Mouse (Mus musculus): Measurements from ENCODE around the gene Focad.
"Not testable (repeated sequence)": the region's sequence is repeated elsewhere in the genome, so short reads cannot be mapped to it uniquely, and the experiment has no call there.

Gene Focad

DNA sequence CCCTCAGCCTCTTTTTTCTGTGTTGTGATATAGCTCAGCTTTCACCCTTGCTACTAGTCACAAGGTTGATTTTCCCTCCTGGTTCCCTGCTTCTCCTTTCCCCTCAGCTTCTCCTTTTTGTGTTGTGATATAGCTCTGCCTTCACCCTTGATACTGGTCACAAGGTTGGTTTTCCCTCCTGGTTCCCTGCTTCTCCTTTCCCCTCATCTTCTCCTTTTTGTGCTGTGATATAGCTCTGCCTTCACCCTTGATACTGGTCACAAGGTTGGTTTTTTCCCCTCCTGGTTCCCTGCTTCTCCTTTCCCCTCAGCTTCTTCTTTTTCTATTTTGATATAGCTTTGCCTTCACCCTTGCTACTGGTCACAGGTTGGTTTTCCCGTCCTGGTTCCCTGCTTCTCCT, 295.6 kb downstream of the Focad start:
- DNase-seq (ENCODE audit: low read depth in 2 of 2, low spot score in 2 of 2) = no peak

DNA sequence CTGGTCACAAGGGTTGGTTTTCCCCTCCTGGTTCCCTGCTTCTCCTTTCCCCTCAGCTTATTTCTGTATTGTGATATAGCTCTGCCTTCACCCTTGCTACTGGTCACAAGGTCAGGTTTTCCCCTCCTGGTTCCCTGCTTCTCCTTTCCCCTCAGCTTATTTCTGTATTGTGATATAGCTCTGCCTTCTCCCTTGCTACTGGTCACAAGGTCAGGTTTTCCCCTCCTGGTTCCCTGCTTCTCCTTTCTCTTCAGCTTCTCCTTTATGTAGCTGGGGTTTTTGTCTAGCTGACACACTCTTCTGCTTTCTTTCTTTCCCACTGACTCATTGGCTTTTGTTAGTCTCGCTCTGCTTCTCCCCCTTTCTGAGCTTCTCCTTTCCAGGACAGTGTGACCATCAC, 296.2 kb downstream of the Focad start:
- not testable (repeated sequence) for DNase-seq (ENCODE audit: low read depth in 2 of 2, low spot score in 2 of 2)

DNA sequence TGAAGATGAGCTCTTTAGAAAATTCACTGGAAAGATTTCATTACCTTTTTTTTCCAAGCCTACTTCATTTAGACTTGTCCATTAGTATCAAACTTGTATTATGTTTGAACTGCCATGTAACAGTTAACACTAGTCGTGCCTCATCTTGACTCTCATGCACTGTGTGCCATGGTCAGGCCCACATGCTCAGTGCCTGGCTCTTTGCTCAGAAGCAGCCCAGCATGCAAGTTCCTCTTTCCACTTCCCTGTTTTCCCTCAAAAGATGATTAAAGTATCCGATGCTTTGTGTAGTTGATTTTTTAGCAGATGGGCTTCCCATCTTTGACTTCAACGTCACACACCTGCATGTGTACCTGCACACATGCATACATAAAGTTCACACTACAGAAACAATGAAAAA, 301.3 kb downstream of the Focad start:
- DNase-seq (ENCODE audit: low read depth in 2 of 2, low spot score in 2 of 2) = no peak

DNA sequence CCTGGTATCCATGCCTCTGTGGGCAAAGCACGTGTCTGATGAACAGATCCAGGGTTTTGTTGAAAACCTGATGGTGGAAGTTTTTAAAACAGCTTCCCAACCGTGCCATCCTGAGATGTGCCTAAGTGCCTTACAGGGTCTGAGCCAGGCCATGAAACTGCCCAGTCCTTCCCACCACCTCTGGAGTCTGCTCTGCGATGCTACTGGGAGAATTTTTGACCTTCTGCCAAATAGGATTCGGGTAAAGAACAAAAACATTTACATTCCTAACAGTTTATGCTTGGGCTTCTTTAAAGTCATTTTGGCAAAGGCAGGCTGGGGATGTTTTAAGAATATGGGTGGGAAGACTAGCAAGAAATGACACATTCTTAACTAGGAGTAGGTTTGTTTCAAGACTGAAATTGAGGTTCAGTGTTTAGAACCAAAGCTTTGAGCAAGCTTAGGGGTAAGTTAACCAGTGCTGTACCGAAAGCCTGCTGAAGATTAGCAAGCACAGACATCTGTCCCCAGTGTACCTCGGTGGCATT, 302.6 kb downstream of the Focad start:
- DNase-seq (ENCODE audit: low read depth in 2 of 2, low spot score in 2 of 2) = no peak

DNA sequence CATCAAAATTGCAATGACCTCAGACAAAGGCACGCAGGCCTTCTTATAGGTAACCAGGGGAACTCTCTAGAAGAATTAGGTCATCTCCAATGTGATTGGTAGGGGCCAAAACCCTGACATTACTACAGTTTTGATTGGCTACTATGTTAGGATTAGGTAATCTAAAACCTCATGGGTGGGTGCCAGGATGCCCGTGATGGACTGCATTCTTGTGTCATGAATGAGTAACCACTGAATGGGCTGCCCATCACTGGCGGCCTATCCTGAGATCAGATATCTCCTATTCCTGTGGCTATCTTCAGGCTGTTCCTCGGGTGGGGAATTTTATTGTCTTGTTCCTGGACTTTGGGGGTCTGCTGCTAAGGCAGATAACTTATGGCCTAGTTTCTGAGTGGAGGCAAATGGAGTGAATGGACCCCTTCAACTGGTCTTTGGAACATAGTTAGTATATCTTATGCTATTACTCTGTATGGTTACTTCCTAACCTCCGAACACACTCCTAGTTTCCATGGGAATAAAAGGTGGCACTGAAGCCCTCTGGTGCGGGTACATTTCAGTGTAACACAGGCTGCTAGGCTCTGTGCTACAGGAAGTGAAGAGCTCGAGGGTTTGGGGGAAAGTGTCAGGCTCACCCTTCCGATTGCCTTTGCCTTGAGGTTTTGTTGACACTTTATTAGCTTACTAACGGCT, 306.0 kb downstream of the Focad start:
- no peak for DNase-seq (ENCODE audit: low read depth in 2 of 2, low spot score in 2 of 2)

DNA sequence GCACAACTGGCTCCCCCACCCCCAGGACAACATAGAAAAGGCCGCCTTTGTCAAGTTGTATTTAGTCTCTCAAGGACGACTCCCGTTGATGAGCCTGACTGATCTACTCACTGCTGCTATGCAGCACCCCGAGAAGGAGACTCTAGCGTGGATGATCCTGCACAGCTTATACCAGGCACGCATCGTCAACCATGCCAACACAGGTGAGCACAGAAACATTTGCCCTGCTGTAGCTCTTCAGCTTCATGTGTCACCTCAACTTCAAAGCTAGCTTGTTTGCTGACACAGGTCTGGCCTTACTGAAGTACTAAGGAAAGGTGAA, 306.5 kb downstream of the Focad start:
- DNase-seq (ENCODE audit: low read depth in 2 of 2, low spot score in 2 of 2) = no peak

DNA sequence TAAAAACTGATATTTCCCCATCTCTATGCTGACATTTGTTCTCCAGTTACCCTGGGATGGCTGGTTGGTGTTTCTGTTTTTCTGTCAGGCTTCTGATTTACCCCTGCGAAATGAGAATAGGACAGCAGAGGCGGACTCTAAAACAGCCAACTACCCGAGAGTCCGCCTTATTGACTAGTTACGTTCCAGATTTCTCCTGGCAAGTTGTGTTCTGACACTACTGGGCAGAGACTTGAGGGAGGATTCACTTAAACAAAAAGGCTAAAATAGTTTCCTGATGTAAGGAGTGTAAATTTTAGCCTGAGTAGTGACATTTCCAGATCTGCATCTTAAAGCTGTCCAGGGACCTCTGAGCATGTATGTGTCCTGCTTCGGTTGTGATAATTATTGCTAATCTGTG, 308.5 kb downstream of the Focad start:
- DNase-seq (ENCODE audit: low read depth in 2 of 2, low spot score in 2 of 2) = no peak

DNA sequence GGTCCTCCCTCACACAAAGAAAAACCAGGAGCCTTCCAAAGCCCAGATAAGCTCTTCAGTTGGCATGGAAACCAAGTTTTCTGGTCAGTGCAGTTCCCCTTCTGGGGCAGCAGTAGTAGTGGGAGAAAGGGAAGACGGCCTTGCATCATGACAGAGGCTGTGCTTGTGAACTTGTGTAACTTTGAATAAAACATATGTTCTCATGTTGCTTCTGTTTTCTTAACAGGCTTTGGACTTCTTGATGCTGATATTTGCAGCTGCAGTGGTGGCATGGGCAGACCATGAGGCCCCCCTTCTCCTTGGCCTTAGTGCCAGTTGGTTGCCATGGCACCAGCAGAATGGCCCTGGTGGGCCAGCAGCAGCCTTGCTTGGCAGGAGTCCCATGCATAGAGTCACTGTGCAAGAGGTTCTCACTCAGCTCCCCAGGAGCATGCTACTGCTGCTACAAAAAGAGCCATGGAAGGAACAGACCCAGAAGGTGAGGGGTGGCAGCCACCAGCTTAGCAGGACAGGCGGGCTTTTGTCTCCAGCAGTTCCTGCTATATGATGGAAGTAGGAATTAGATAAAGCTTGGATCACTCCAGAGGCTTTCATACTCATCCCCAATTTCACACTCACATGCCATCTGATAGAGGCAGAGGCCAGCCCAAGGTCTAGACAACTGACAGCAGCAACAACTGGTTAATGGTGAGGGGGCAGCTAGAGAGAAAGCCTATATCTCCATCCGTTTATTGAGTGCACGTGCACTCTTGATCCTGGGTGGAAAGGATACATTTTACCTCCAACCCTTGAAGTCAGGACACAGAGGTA, 312.7 kb downstream of the Focad start:
- no peak for DNase-seq (ENCODE audit: low read depth in 2 of 2, low spot score in 2 of 2)

DNA sequence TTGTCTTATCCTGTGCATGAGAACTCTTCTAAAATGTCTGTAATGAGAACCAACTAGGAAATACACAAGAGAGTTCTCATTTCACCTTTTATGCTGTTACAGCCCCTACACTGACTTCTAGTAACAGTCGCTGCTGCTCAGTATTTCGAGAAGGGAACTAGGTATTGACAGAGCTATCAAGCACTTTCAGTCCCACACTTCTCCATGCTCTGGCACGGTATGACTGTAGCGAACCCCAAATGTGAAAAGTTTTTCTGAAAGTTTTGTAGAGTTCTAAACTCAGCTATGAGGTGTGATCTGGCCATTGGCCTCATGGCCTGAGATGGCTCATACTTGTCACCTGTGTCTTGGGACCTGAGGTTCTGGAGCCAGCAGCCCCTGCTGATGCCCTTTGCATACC, 314.9 kb downstream of the Focad start:
- DNase-seq (ENCODE audit: low read depth in 2 of 2, low spot score in 2 of 2) = no peak

DNA sequence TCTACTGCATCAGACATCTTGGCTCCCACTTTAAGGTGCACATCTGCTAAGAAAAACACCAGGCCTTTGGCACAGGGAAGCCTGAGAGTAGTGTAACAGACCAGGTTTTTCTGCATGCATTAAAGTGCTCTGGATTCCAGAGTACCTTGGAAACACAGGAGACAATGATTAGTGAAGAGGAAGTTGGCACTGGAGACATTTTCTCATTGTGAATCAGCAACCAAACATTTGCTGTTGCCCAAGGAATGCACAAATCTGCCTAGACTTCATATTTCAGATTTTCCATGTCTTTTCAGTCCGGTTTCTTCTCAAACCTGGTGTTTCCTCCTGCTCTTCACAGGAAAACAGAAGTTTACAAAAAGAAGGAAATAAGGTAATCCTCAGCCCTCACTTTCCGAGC, 317.9 kb downstream of the Focad start:
- DNase-seq (ENCODE audit: low read depth in 2 of 2, low spot score in 2 of 2) = no peak

DNA sequence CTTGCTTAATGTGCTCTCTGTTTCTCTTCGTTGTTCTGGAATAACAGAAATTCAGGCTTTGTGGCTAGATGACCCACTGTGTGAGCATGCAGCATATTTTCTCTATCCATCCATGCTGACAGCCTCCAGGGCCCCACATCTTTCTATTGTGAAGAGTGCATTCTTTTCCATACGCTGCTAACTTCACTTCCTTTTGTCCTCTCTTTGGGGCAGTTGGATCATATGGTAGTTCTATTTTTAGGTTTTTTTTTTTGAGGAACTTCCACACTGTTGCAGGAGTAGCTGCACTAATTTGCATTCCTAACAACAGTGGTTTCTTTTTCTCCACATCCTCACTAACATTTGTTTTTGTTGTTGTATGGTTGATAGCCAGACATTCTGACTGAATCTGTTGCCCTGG, 320.6 kb downstream of the Focad start:
- DNase-seq (ENCODE audit: low read depth in 2 of 2, low spot score in 2 of 2) = no peak

DNA sequence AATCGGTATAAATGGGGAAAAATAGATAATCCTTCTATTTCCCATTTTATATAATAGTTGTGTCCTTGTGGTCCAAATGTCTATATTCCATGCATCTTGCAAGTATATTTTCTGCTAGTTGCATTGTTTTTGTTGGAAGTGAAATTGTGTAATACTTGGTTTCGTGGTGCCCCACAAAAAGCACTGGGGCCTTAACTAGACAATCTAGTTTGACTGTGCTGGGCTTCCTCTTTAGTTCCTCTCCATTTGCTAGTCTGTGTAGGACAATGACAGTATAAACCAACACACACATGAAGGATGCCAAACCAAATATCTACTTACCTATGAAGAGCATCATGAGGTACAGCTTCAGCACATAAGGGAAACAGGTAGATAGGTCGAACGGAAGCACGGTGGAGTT, 324.9 kb downstream of the Focad start:
- DNase-seq (ENCODE audit: low read depth in 2 of 2, low spot score in 2 of 2) = no peak

DNA sequence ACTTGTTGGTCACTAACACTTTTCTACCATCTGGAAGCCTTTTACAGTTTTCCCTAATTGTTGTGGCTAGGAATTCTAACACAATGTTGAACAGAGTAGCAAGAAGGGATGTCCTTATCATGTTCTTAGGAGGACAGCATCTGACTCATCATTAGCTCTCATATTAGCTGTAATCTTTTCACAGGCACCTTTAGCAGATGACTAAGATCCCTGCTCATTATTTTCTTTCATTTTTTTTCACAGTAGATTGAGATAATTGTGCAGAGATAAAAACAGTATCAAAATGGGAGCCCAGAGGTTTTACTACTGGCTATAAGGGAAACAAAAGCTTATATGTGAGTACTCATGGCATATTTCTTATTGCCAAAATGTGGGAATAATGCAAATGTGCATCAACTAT, 330.1 kb downstream of the Focad start:
- no peak for DNase-seq (ENCODE audit: low read depth in 2 of 2, low spot score in 2 of 2)

DNA sequence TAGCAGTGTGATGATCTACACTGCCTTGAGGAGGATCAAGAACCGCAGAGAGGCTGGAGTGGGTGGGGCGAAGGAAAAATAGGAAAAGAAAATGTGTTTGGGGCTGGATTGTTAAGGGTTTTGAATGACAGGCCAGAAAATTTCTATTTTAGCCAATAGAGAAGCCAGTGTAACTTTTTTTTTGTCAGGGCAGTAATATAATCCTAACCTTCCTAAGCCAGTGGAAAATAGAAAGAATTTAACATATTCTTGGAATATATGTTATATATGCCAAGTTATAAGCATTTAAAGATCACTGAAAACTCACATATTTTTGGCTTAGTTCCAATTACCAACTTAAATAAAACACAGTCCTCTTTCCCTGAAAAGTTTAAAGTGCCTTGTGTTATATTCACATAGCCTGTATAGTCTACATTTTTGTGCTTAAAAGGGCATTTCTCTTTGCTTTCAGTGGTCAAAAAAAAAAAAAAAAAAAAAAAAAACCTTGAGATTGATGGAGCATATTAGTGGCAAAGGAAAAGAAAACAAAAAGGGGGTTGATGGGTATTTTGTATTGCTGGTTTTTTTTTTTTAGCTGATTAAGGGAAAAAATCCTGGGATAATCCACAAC, 333.3 kb downstream of the Focad start:
- DNase-seq (ENCODE audit: low read depth in 2 of 2, low spot score in 2 of 2) = no peak

DNA sequence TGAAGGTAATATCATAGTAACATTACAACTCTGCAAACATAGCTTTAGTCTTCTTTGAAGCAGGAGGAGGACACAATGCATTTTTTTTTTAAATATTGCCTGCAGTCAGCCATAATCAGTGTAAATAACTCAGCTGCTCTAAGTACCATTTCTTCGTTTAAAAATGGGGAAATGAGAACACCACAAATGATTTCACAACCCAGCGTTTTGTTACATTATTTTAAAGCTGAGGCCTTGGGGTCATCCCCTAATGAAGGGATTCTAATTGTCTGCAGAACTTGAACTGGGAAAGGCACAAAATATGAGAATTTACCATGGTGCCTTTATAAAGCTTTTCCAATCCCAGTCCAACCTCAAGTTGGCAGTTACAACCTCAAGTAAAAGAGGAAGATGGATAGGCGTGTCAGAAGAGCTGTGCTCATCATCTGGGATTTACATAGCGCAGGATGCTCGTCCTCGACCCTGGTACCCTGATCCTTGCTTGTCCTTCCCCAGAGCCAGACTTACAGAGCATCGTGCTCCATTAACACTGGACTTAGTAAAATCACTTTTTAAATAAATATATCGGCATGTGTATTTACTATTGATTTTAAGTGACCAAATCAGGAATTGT, 338.1 kb downstream of the Focad start:
- DNase-seq (ENCODE audit: low read depth in 2 of 2, low spot score in 2 of 2) = no peak

DNA sequence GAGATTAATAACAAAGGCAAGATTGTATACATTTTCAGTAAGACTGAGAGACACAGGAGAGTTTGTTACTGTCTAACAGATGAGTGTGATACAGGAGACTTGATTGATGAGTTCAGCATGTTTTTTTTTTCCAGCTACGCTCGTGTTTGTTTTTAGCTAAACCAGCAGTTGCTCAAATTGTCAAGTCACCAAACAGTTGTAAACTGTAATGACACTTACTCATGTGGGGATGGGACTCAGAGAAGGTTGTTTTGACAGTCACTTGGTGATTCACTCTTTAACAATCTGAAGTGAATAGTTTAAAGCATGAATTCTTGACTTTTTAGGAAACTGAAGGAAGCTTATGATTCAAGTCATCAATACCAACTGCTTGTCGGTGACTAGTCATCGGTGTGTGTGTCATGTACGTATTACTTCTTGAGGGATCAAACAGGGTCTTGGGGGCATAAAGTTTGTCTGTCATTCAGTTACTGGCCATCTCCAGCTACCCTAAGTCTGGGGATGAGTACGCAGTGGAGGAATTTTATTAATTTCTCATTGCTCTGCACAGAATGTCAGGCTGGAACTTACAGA, 342.2 kb downstream of the Focad start:
- no peak for DNase-seq (ENCODE audit: low read depth in 2 of 2, low spot score in 2 of 2)

DNA sequence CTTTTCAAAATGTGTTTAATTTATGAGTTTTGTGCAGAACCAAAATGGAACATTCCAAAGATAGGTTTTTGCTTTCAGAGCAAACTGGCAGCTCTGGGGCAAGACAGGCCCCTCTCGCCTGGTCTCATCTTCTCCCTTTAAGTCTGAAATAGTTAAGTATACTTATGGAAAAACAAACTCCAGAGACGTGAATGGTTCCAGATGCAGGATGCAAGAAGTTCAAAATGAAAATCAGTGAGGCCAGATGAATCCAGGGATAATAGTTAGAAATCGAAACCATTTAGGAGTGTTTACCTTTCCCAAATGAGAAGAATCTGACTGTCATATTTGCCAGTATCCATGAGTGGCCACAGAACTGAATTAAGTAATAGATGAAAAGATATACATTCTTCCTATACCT, 342.7 kb downstream of the Focad start:
- no peak for DNase-seq (ENCODE audit: low read depth in 2 of 2, low spot score in 2 of 2)

DNA sequence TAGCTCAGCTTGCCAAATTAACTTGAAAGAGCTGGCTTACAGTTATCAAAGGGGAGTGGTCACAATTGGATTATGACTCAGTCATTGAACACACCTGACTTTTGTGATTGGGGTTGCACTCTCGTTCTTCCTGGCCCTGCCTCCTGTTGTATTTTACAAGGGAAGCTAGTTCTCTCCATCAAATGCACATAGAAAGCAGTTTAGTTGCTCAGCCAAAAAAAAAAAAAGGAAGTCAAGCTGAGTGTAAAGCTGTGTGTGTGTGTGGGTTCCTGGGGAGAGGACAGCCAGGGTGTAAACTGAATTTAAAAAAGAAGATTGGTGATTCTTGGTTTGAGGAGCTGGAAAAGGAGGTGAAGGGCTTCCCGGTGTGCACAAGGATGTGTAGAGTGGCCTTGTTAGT, 343.5 kb downstream of the Focad start:
- DNase-seq (ENCODE audit: low read depth in 2 of 2, low spot score in 2 of 2) = no peak

DNA sequence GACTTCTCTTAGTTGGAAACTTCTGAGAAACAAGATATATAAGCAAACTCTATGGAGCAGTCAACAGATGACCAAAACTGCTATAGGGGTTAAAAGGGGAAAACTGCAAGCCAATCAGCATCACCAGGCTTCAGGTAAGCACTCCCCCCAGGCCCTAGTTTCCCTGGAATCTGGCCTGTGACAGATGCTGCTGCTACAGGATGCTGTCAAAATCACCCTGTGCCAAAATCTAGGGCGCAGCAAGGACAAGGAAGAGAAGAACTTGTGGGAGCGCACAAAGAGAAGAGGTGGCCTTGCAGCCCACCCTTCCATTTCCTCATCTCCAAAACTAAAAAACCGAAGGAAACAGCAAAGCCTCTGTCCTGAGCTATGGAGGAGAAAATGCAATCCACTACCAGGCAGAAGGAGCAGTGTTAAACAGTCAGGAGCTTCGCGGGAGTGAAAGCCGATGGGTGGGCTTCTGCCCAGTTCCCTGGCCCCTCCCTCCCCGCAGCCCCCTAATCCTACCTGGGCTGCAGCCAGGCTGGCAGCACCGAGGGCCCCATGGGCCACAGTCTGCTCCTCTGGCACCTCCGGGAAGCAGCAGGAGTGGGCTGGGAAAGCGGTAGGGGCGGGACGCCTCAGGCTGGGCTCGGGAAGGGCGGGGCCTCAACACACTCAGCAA, 344.0 kb downstream of the Focad start, which contains the start of gene Hacd4:
Gene Hacd4, minus strand, starts transcription at position 603 of the 664 bp plus-strand sequence.
- no peak for DNase-seq (ENCODE audit: low read depth in 2 of 2, low spot score in 2 of 2)

DNA sequence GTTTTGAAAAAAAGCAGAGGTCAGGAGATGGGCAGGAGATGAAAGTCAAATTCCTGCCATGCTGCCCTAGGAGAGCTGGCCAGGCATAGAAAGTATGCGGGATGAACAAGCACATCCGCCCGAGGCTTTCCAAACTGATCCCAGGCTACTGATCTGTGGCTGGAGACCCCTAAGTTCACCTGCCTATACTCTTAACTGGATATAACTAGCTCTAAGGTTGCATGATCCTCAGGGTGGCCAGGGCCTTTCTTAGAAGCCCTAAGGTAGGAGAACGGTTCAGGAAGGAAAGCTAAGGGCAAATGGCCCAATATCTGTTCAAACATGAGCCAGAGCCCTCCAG, 344.5 kb downstream of the Focad start:
- DNase-seq (ENCODE audit: low read depth in 2 of 2, low spot score in 2 of 2) = no peak

DNA sequence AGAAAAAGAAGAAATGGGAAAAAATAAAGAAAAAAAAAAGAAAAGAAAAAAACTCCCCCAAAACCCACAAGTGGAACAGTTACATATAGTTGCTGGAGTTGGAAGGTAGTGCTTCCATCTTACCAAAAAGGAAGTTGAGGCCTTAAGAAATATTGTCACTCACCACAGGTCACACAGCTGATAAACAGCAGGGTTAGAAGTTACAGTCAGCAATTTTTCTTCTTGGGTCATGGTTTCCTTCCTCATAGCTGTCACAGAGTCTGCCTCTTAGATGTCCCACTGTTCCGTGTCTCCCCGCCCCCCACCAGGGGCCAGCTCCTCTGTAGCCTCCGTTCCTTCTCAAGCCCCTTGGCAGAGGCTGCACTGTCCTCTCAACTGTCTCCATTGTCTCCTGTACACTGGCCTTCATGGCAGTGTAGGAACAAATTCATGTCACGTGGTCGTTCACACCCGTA, 345.3 kb downstream of the Focad start:
- no peak for DNase-seq (ENCODE audit: low read depth in 2 of 2, low spot score in 2 of 2)

Data from CD8-positive naive resting alpha-beta T cell, adult 2 months (primary cell).